ENCODE assay signal across 26 mouse cellular contexts in the genomic region with DNA sequence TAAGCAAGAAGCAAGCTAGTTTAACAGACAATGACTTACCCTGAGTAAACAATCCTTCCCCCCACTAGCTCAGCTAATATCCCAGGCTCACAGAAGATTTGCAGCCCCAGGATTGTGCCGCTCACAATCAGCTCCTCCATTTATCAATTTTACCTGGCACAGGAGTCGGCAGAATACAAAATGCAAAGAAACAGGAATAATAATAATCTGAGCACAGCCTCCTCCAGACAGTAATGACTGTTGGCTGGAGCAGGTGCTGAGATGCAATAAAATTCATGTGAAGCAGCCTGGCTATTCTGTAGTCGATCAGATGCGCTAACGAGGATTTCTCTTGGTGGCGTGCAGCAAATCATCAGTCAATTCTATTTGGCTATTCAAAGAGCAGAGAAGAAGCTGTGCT.
DNase-seq lines count a peak whose midpoint lies in the region; ATAC-seq and TF ChIP-seq lines count a peak whose summit lies in the region.
"Had no signal": no experiment of that assay in that cellular context is flagged by ENCODE, and none has a peak within 500 bp of the region (broad histone marks: within the 10 kb centered on the region; RNA-seq: fewer than 3 reads in every experiment).

No protein-coding gene starts in this region.

- H3K9ac ChIP-seq in hindbrain, embryonic 13.5 days, result no peak overlapping the region
- no peak overlapping the region for H3K9ac ChIP-seq in hindbrain, embryonic 14.5 days
- H3K9ac ChIP-seq in midbrain, postnatal 0 days (replicated peaks; ENCODE audit: low read length, poor library complexity, severe bottlenecking), result no peak overlapping the region
- H3K9ac ChIP-seq in midbrain, embryonic 11.5 days (ENCODE audit: low read length), result no peak overlapping the region
- H3K9ac ChIP-seq in hindbrain, postnatal 0 days (replicated peaks; ENCODE audit: low read length), result no peak overlapping the region
- H3K9ac ChIP-seq: forebrain, embryonic 15.5 days; kidney, embryonic 15.5 days; limb, embryonic 13.5 days; lung, embryonic 15.5 days had no signal

- H3K36me3 ChIP-seq in hindbrain, embryonic 13.5 days, result no peaks in the 10 kb centered on the region
- no peaks in the 10 kb centered on the region for H3K36me3 ChIP-seq in hindbrain, embryonic 14.5 days (replicated peaks; ENCODE audit: control insufficient read depth, insufficient read depth)
- H3K36me3 ChIP-seq in midbrain, postnatal 0 days (ENCODE audit: insufficient read depth, low read length), result no peaks in the 10 kb centered on the region
- H3K36me3 ChIP-seq in midbrain, embryonic 11.5 days (ENCODE audit: control insufficient read depth, insufficient read depth, low read length), result no peaks in the 10 kb centered on the region
- no peaks in the 10 kb centered on the region for H3K36me3 ChIP-seq in hindbrain, postnatal 0 days (ENCODE audit: insufficient read depth, low read length)
- H3K36me3 ChIP-seq: forebrain, embryonic 15.5 days; kidney, embryonic 15.5 days; limb, embryonic 13.5 days; lung, embryonic 15.5 days had no signal

- no peak for DNase-seq in hindbrain, embryonic 14.5 days (ENCODE audit: low spot score)
- DNase-seq in midbrain, postnatal 0 days (ENCODE audit: low spot score), result peak; percentile 38
- DNase-seq in midbrain, embryonic 11.5 days (ENCODE audit: low spot score, missing footprints), result no peak
- DNase-seq in hindbrain, postnatal 0 days (ENCODE audit: low spot score), result peak; percentile 25
- no peak for DNase-seq in yolk sac, embryonic 10.5 days (ENCODE audit: low spot score)
- DNase-seq: adrenal gland, postnatal 14 days; cerebellum, adult 11-12 months; cerebellum, adult 9-11 months; gastrocnemius, adult 2 months; gastrocnemius, postnatal 36 days; heart, adult 18-20 months; heart, postnatal 4 days; kidney, adult 18-20 months; kidney, postnatal 25 days; thymus, postnatal 4 days had no signal

- H3K4me3 ChIP-seq in hindbrain, embryonic 13.5 days, result no peak overlapping the region
- no peak overlapping the region for H3K4me3 ChIP-seq in hindbrain, embryonic 14.5 days (replicated peaks; ENCODE audit: low read length)
- H3K4me3 ChIP-seq in midbrain, postnatal 0 days (ENCODE audit: low read depth, low read length), result no peak overlapping the region
- H3K4me3 ChIP-seq in midbrain, embryonic 11.5 days (ENCODE audit: low read depth, low read length), result no peak overlapping the region
- H3K4me3 ChIP-seq in hindbrain, postnatal 0 days (ENCODE audit: low read length), result no peak overlapping the region
- H3K4me3 ChIP-seq: forebrain, embryonic 15.5 days; gastrocnemius, adult 2 months; kidney, embryonic 15.5 days; limb, embryonic 13.5 days; lung, embryonic 15.5 days; myocyte had no signal

- no peak overlapping the region for H3K4me2 ChIP-seq in hindbrain, embryonic 13.5 days
- H3K4me2 ChIP-seq in hindbrain, embryonic 14.5 days (replicated peaks), result no peak overlapping the region
- H3K4me2 ChIP-seq in midbrain, postnatal 0 days (ENCODE audit: low read depth, low read length, poor library complexity, severe bottlenecking), result no peak overlapping the region
- no peak overlapping the region for H3K4me2 ChIP-seq in midbrain, embryonic 11.5 days
- H3K4me2 ChIP-seq in hindbrain, postnatal 0 days (ENCODE audit: low read depth, low read length), result no peak overlapping the region
- H3K4me2 ChIP-seq: forebrain, embryonic 15.5 days; heart, embryonic 11.5 days; kidney, embryonic 15.5 days; limb, embryonic 13.5 days; liver, embryonic 11.5 days; lung, embryonic 15.5 days had no signal

- WGBS in hindbrain, embryonic 13.5 days, result 65% methylated on average over 6 of the region's 6 CpGs
- 54% methylated on average over 6 of the region's 6 CpGs for WGBS in hindbrain, embryonic 14.5 days
- WGBS in midbrain, postnatal 0 days, result 71% methylated on average over 6 of the region's 6 CpGs
- 91% methylated on average over 6 of the region's 6 CpGs for WGBS in midbrain, embryonic 11.5 days
- 67% methylated on average over 6 of the region's 6 CpGs for WGBS in hindbrain, postnatal 0 days

- no peak overlapping the region for H3K27ac ChIP-seq in hindbrain, embryonic 13.5 days
- no peak overlapping the region for H3K27ac ChIP-seq in hindbrain, embryonic 14.5 days
- H3K27ac ChIP-seq in midbrain, postnatal 0 days (ENCODE audit: low read depth, low read length), result no peak overlapping the region
- no peak overlapping the region for H3K27ac ChIP-seq in midbrain, embryonic 11.5 days (ENCODE audit: low read depth, low read length)
- H3K27ac ChIP-seq in hindbrain, postnatal 0 days, result no peak overlapping the region
- H3K27ac ChIP-seq: forebrain, embryonic 15.5 days; gastrocnemius, adult 2 months; kidney, embryonic 15.5 days; limb, embryonic 13.5 days; lung, embryonic 15.5 days had no signal

- ATAC-seq in hindbrain, embryonic 13.5 days (ENCODE audit: low FRiP score), result peak; percentile 59; the same call in 1 of the 2 replicates
- ATAC-seq in hindbrain, embryonic 14.5 days (ENCODE audit: low FRiP score), result no peak
- no peak for ATAC-seq in midbrain, postnatal 0 days (ENCODE audit: low FRiP score)
- no peak for ATAC-seq in midbrain, embryonic 11.5 days (ENCODE audit: low FRiP score)
- ATAC-seq in hindbrain, postnatal 0 days, result no peak
- no peak for ATAC-seq in erythroblast, adult 5-6 weeks (replicated peaks; ENCODE audit: low FRiP score, poor library complexity, severe bottlenecking)
- ATAC-seq: CD4-positive, CD25-positive, alpha-beta regulatory T cell, adult 4 months; forebrain, embryonic 15.5 days; midbrain, embryonic 16.5 days had no signal

- H3K4me1 ChIP-seq in hindbrain, embryonic 13.5 days (replicated peaks), result no peaks in the 10 kb centered on the region; the same call in 1 of the 2 replicates
- no peaks in the 10 kb centered on the region for H3K4me1 ChIP-seq in hindbrain, embryonic 14.5 days (replicated peaks; ENCODE audit: control insufficient read depth, insufficient read depth, low read length)
- H3K4me1 ChIP-seq in midbrain, postnatal 0 days (ENCODE audit: insufficient read depth, low read length), result no peaks in the 10 kb centered on the region
- H3K4me1 ChIP-seq in midbrain, embryonic 11.5 days (ENCODE audit: control insufficient read depth, insufficient read depth, low read length), result no peaks in the 10 kb centered on the region
- H3K4me1 ChIP-seq in hindbrain, postnatal 0 days (ENCODE audit: insufficient read depth, low read length), result no peaks in the 10 kb centered on the region
- H3K4me1 ChIP-seq: kidney, embryonic 15.5 days; limb, embryonic 13.5 days; lung, embryonic 15.5 days had no signal

- H3K9me3 ChIP-seq in hindbrain, embryonic 13.5 days, result no peaks in the 10 kb centered on the region
- H3K9me3 ChIP-seq in hindbrain, embryonic 14.5 days (ENCODE audit: control insufficient read depth, low read length), result no peaks in the 10 kb centered on the region
- H3K9me3 ChIP-seq in midbrain, postnatal 0 days (ENCODE audit: low read length), result no peaks in the 10 kb centered on the region
- no peaks in the 10 kb centered on the region for H3K9me3 ChIP-seq in midbrain, embryonic 11.5 days (ENCODE audit: control insufficient read depth, low read length)
- no peaks in the 10 kb centered on the region for H3K9me3 ChIP-seq in hindbrain, postnatal 0 days (ENCODE audit: low read length)
- H3K9me3 ChIP-seq: forebrain, embryonic 15.5 days; kidney, embryonic 15.5 days; limb, embryonic 13.5 days; lung, embryonic 15.5 days had no signal

- TF ChIP-seq CTCF in midbrain, postnatal 0 days (IDR thresholded peaks at IDR 0.05), result no peak
- no peak for TF ChIP-seq CTCF in hindbrain, postnatal 0 days (IDR thresholded peaks at IDR 0.05; ENCODE audit: low read depth)

- H3K27me3 ChIP-seq in hindbrain, embryonic 13.5 days, result no peaks in the 10 kb centered on the region
- no peaks in the 10 kb centered on the region for H3K27me3 ChIP-seq in hindbrain, embryonic 14.5 days (ENCODE audit: control insufficient read depth, insufficient read depth, low read length)
- no peaks in the 10 kb centered on the region for H3K27me3 ChIP-seq in midbrain, postnatal 0 days (ENCODE audit: insufficient read depth, low read length)
- no peaks in the 10 kb centered on the region for H3K27me3 ChIP-seq in midbrain, embryonic 11.5 days (ENCODE audit: control insufficient read depth, insufficient read depth, low read length)
- H3K27me3 ChIP-seq in hindbrain, postnatal 0 days (ENCODE audit: insufficient read depth, low read length), result no peaks in the 10 kb centered on the region
- H3K27me3 ChIP-seq: forebrain, embryonic 15.5 days; kidney, embryonic 15.5 days; limb, embryonic 13.5 days; lung, embryonic 15.5 days had no signal

Comparison
In these comparisons a context has a peak if more than half of its experiments do, and no peak if none do; other contexts are left out.
1. DNase-seq: peak in midbrain, postnatal 0 days (single experiment) and hindbrain, postnatal 0 days (single experiment); none in hindbrain, embryonic 14.5 days (single experiment), midbrain, embryonic 11.5 days (single experiment) and yolk sac, embryonic 10.5 days (single experiment).